Mouse (Mus musculus): ENCODE measurements at regions not wholly inside any gene's neighbourhood (a gene's known extent, or its start where the extent isn't known, plus 50 kb on each side); places are given as distances from the start of the nearest gene placed in this dataset.
A peak's percentile ranks its signal among the peaks of the same experiment; 100 is the strongest.

- no peak for DNase-seq (ENCODE audit: low spot score in 2 of 2)
These were observed 51.2 kb upstream of the Tln2 start for GRCm38 (mm10) chr9:67610696-67611095.

- no peak for DNase-seq (ENCODE audit: low spot score in 2 of 2)
These were observed 52.2 kb upstream of the Tln2 start for GRCm38 (mm10) chr9:67611676-67612075.

- DNase-seq (ENCODE audit: low spot score in 2 of 2), result no peak
These were observed 52.6 kb upstream of the Tln2 start for GRCm38 (mm10) chr9:67612101-67612500.

GRCm38 (mm10) chr9:67614068-67614727 is 54.7 kb upstream of the Tln2 start:
- no peak for DNase-seq (ENCODE audit: low spot score in 2 of 2)

- no peak for DNase-seq (ENCODE audit: low spot score in 2 of 2)
These were observed 56.7 kb upstream of the Tln2 start for GRCm38 (mm10) chr9:67616207-67616606.

- DNase-seq (ENCODE audit: low spot score in 2 of 2), result no peak
These were observed 58.1 kb upstream of the Tln2 start for GRCm38 (mm10) chr9:67617341-67618217.

- no peak for DNase-seq (ENCODE audit: low spot score in 2 of 2)
These were observed 61.4 kb upstream of the Tln2 start for GRCm38 (mm10) chr9:67620945-67621344.

- DNase-seq (ENCODE audit: low spot score in 2 of 2), result no peak
These were observed 67.7 kb upstream of the Tln2 start for GRCm38 (mm10) chr9:67627196-67627595.

GRCm38 (mm10) chr9:67629624-67630023 is 70.1 kb upstream of the Tln2 start:
- no peak for DNase-seq (ENCODE audit: low spot score in 2 of 2)

- DNase-seq (ENCODE audit: low spot score in 2 of 2), result no peak
These were observed 70.7 kb upstream of the Tln2 start for GRCm38 (mm10) chr9:67630173-67630572.

GRCm38 (mm10) chr9:67631741-67632243 is 72.3 kb upstream of the Tln2 start:
- no peak for DNase-seq (ENCODE audit: low spot score in 2 of 2)

- peak in 1 of 2 experiments; percentile 9 for DNase-seq (ENCODE audit: low spot score in 2 of 2)
These were observed 73.1 kb upstream of the Tln2 start for GRCm38 (mm10) chr9:67632521-67633025.

- peak in 1 of 2 experiments; percentile 5 for DNase-seq (ENCODE audit: low spot score in 2 of 2)
These were observed 73.7 kb upstream of the Tln2 start for GRCm38 (mm10) chr9:67633026-67633741.

- peak in 1 of 2 experiments; percentile 36 for DNase-seq (ENCODE audit: low spot score in 2 of 2)
These were observed 74.4 kb upstream of the Tln2 start for GRCm38 (mm10) chr9:67633761-67634441.

GRCm38 (mm10) chr9:67646820-67647219 is 87.3 kb upstream of the Tln2 start:
- no peak for DNase-seq (ENCODE audit: low spot score in 2 of 2)

- DNase-seq (ENCODE audit: low spot score in 2 of 2), result no peak
These were observed 94.5 kb upstream of the C2cd4b start for GRCm38 (mm10) chr9:67664773-67665172.

GRCm38 (mm10) chr9:67670261-67671020 is 88.8 kb upstream of the C2cd4b start:
- no peak for DNase-seq (ENCODE audit: low spot score in 2 of 2)

- DNase-seq (ENCODE audit: low spot score in 2 of 2), result no peak
These were observed 82.3 kb upstream of the C2cd4b start for GRCm38 (mm10) chr9:67676906-67677305.

- peak in 1 of 2 experiments; percentile 36 for DNase-seq (ENCODE audit: low spot score in 2 of 2)
These were observed 75.9 kb upstream of the C2cd4b start for GRCm38 (mm10) chr9:67683367-67683766.

- no peak for DNase-seq (ENCODE audit: low spot score in 2 of 2)
These were observed 66.8 kb upstream of the C2cd4b start for GRCm38 (mm10) chr9:67692396-67692795.

GRCm38 (mm10) chr9:67693716-67694115 is 65.5 kb upstream of the C2cd4b start:
- no peak for DNase-seq (ENCODE audit: low spot score in 2 of 2)

Data from thymus, postnatal 10 days (tissue).